Mouse (Mus musculus): ENCODE results near the gene Gm49387. TPM values are rescaled to one million over a fixed set of nuclear protein-coding genes. Genes with fewer than 3 reads are reported as not detected.

Gm49387 gene
- polyA plus RNA-seq, 1 experiment, result not detected

GRCm38 (mm10) chr14:31574903-31575665 lies 65.6 kb downstream of the Gm49387 start:
- no peak overlapping the region for H3K4me3 ChIP-seq (ENCODE audit: insufficient read depth, low read depth, low read length)
- H3K27me3 ChIP-seq (replicated peaks; ENCODE audit: control insufficient read depth, insufficient read depth, low read length), result no peaks in the 10 kb centered on the region
- no peaks in the 10 kb centered on the region for H3K36me3 ChIP-seq (ENCODE audit: control insufficient read depth, insufficient read depth, low read length)
- no peak for DNase-seq
- 93% methylated on average over 18 of the region's 18 CpGs for WGBS
- TF ChIP-seq POLR2A (IDR thresholded peaks at IDR 0.05; ENCODE audit: low read depth, low read length) (no peak), CTCF (conservative IDR thresholded peaks at IDR 0.05; ENCODE audit: insufficient read depth, insufficient read length, low read depth, low read length) (no peak)
- no peaks in the 10 kb centered on the region for H3K4me1 ChIP-seq (ENCODE audit: control insufficient read depth, insufficient read depth, low read length)
- no peak overlapping the region for H3K27ac ChIP-seq (ENCODE audit: insufficient read depth, low read depth, low read length)

DNA sequence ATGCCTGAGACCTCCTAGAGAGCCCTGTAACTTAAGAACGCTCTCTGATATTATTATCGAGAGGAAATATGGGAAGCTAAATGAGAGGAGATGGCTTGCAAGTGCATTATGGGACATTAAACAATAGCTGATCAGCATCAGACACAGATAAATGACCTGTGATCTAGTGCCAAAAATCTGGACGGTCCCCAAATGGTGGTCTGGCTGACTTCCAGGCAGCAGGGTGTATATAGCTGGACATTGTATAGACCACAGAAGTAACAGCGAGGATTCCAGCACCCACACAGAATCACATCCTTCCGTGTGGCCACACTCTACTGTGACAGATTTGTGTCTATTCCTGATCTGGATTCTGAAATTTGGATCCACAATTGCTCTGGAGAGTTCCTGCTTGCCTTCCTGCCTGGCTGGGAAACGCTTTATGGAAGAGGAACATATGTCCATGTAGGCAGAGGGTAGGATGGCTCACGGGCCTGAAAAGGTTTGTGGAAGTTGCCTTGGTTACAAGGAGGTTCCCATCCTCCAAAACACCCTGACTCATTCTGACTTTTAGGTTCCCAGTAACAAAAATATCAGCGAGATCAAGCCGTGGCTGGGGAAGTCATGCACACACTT lies 68.0 kb downstream of the Gm49387 start:
- Histone ChIP-seq H3K4me1 (ENCODE audit: control insufficient read depth, insufficient read depth, low read length) (no peaks in the 10 kb centered on the region), H3K4me3 (ENCODE audit: insufficient read depth, low read depth, low read length) (no peak overlapping the region), H3K27me3 (replicated peaks; ENCODE audit: control insufficient read depth, insufficient read depth, low read length) (no peaks in the 10 kb centered on the region), H3K27ac (ENCODE audit: insufficient read depth, low read depth, low read length) (no peak overlapping the region), H3K36me3 (ENCODE audit: control insufficient read depth, insufficient read depth, low read length) (no peaks in the 10 kb centered on the region)
- no peak for DNase-seq
- WGBS, result 72% methylated on average over 9 of the region's 9 CpGs
- no peak for TF ChIP-seq POLR2A (IDR thresholded peaks at IDR 0.05; ENCODE audit: low read depth, low read length)
- TF ChIP-seq CTCF (conservative IDR thresholded peaks at IDR 0.05; ENCODE audit: insufficient read depth, insufficient read length, low read depth, low read length), result no peak

DNA sequence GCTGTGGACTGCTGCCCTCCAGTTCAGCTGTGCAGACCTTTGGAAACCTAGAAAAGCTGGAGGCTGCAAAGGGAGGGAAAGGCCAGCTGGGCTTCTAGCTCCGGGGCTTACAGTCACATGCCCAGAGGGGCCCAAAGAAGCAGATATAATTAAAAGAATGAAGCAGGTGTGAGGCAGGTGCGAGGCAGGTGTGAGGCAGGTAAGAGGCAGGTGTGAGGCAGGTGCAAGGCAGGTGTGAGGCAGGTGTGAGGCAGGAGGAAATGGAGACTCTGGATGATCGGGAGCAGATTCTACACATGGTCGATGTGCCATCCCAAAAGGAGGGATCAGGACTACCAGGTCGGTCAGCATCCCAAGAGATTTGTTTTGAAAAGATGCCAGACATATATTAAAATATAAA lies 69.3 kb downstream of the Gm49387 start:
- H3K4me1 ChIP-seq (ENCODE audit: control insufficient read depth, insufficient read depth, low read length), result no peaks in the 10 kb centered on the region
- no peak for DNase-seq
- 88% methylated on average over 5 of the region's 5 CpGs for WGBS
- H3K27ac ChIP-seq (ENCODE audit: insufficient read depth, low read depth, low read length), result no peak overlapping the region
- TF ChIP-seq CTCF (conservative IDR thresholded peaks at IDR 0.05; ENCODE audit: insufficient read depth, insufficient read length, low read depth, low read length) (no peak), POLR2A (IDR thresholded peaks at IDR 0.05; ENCODE audit: low read depth, low read length) (no peak)
- no peak overlapping the region for H3K4me3 ChIP-seq (ENCODE audit: insufficient read depth, low read depth, low read length)
- no peaks in the 10 kb centered on the region for H3K36me3 ChIP-seq (ENCODE audit: control insufficient read depth, insufficient read depth, low read length)
- H3K27me3 ChIP-seq (replicated peaks; ENCODE audit: control insufficient read depth, insufficient read depth, low read length), result no peaks in the 10 kb centered on the region

DNA sequence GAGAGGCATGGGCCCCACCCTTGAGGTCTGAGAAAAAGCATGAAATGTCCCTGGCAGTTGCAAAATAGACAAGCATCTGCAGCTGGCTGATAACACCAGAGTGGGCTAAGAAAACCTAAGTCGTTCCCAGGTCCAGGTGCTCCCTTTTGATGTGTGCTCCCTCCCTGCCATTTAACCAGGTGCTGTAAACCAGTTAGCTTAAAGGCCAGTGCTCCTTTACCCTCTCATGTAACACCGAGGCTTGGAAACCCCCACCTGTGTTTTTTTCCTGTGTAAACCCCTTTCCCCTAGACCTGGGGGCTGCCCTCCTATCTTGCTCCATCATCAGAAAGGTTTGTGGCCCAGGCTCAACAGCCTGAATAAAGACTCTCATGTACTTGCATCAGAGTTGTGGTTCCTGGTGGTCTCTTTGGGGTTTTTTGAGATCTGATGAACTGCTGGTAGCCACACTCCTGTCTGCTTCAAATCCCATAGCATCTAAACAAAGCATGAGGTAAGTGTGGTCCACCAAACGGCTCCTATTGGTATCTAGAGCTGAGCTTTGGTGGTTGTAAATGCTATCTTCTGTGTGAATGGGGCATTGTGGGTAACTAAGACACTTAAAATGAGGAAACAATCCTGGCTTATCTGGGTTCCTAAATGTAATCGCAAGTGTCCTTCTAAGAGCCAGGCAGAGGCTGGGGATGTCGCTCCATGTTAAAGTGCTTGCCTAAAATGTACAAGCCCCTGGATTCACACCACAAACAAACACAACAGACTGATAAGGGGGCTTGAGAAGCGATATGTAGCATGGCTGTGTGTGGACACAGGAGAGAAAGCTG lies 70.3 kb downstream of the Gm49387 start:
- no peak overlapping the region for H3K4me3 ChIP-seq (ENCODE audit: insufficient read depth, low read depth, low read length)
- TF ChIP-seq POLR2A (IDR thresholded peaks at IDR 0.05; ENCODE audit: low read depth, low read length) (no peak), CTCF (conservative IDR thresholded peaks at IDR 0.05; ENCODE audit: insufficient read depth, insufficient read length, low read depth, low read length) (no peak)
- H3K27ac ChIP-seq (ENCODE audit: insufficient read depth, low read depth, low read length), result no peak overlapping the region
- H3K36me3 ChIP-seq (ENCODE audit: control insufficient read depth, insufficient read depth, low read length), result no peaks in the 10 kb centered on the region
- no peak for DNase-seq
- no peaks in the 10 kb centered on the region for H3K27me3 ChIP-seq (replicated peaks; ENCODE audit: control insufficient read depth, insufficient read depth, low read length)
- WGBS, result 85% methylated on average over 6 of the region's 6 CpGs
- H3K4me1 ChIP-seq (ENCODE audit: control insufficient read depth, insufficient read depth, low read length), result peaks cover 3% of the 10 kb centered on the region; the same call in 1 of the 2 replicates

DNA sequence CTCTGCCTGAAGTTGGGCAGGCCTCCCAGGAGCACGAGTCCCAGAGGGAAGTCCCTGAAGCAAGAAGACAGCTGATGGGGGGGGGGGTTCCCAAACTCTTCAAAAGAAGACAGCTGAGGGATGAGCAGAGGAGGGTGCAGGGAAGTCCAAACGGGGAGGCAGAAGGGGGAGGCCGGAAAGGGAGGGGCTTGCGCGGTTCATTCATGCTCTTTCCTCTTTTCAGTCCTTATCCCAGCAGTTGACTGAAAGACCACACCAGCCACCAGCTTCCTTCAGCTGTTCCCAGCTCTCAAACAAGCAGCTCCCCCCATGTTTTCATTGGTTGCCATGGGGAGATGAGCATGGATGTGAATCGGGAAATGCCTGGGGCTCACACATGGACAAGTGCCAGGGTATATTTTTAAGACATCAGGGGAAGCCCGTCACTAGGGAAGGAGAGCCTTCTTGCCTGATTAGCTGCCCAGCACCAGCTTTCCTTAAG lies 71.5 kb downstream of the Gm49387 start:
- H3K36me3 ChIP-seq (ENCODE audit: control insufficient read depth, insufficient read depth, low read length), result no peaks in the 10 kb centered on the region
- peak; percentile 52 for DNase-seq
- 50% methylated on average over 7 of the region's 7 CpGs for WGBS
- peaks cover 10% of the 10 kb centered on the region; the same call in 1 of the 2 replicates for H3K4me1 ChIP-seq (ENCODE audit: control insufficient read depth, insufficient read depth, low read length)
- no peak overlapping the region for H3K27ac ChIP-seq (ENCODE audit: insufficient read depth, low read depth, low read length)
- no peak overlapping the region for H3K4me3 ChIP-seq (ENCODE audit: insufficient read depth, low read depth, low read length)
- no peaks in the 10 kb centered on the region for H3K27me3 ChIP-seq (replicated peaks; ENCODE audit: control insufficient read depth, insufficient read depth, low read length)
- no peak for TF ChIP-seq POLR2A (IDR thresholded peaks at IDR 0.05; ENCODE audit: low read depth, low read length)
- no peak for TF ChIP-seq CTCF (conservative IDR thresholded peaks at IDR 0.05; ENCODE audit: insufficient read depth, insufficient read length, low read depth, low read length)

GRCm38 (mm10) chr14:31565478-31566212 lies 75.0 kb downstream of the Gm49387 start:
- DNase-seq, result no peak
- 55% methylated on average over 9 of the region's 9 CpGs for WGBS
- Histone ChIP-seq H3K27ac (ENCODE audit: insufficient read depth, low read depth, low read length) (no peak overlapping the region), H3K27me3 (replicated peaks; ENCODE audit: control insufficient read depth, insufficient read depth, low read length) (no peaks in the 10 kb centered on the region), H3K36me3 (ENCODE audit: control insufficient read depth, insufficient read depth, low read length) (no peaks in the 10 kb centered on the region), H3K4me1 (ENCODE audit: control insufficient read depth, insufficient read depth, low read length) (peaks cover 10% of the 10 kb centered on the region; the same call in 1 of the 2 replicates), H3K4me3 (ENCODE audit: insufficient read depth, low read depth, low read length) (no peak overlapping the region)
- TF ChIP-seq CTCF (conservative IDR thresholded peaks at IDR 0.05; ENCODE audit: insufficient read depth, insufficient read length, low read depth, low read length), result no peak
- TF ChIP-seq POLR2A (IDR thresholded peaks at IDR 0.05; ENCODE audit: low read depth, low read length), result no peak
